Mouse (Mus musculus) intestine, embryonic 15.5 days (tissue): ENCODE measurements around the gene Prss57. TPM values are rescaled to one million over a fixed set of nuclear protein-coding genes. Genes with fewer than 3 reads are reported as not detected.
A peak's percentile ranks its signal among the peaks of the same experiment; 100 is the strongest.

Source experiments
- ATAC-seq: fragments of 200-750 bp; cut with Nextera tagmentation; 2 replicates; pipeline ENCODE4 v1.8.0; 2017; ENCODE audit warnings: moderate TSS enrichment, moderate library complexity
- H3K27ac ChIP-seq: fragments of 300-500 bp; sonication (generic); 2 replicates; pipeline ENCODE4 v1.5.1; 2015; ENCODE audit warnings: mild to moderate bottlenecking, inconsistent platforms
- H3K27me3 ChIP-seq: fragments of 300-500 bp; sonication (generic); replicated peaks from 2 replicates; pipeline ENCODE4 v1.6.1; 2015; ENCODE audit warnings: inconsistent platforms
- H3K36me3 ChIP-seq: fragments of 300-500 bp; sonication (generic); 2 replicates; pipeline ENCODE4 v1.6.1; 2015; ENCODE audit warnings: inconsistent platforms
- H3K4me1 ChIP-seq: fragments of 300-500 bp; sonication (generic); replicated peaks from 2 replicates; pipeline ENCODE4 v1.6.1; 2015; ENCODE audit warnings: inconsistent platforms
- H3K4me2 ChIP-seq: fragments of 300-500 bp; sonication (generic); replicated peaks from 2 replicates; pipeline ENCODE4 v1.6.1; 2015; ENCODE audit warnings: mild to moderate bottlenecking, inconsistent platforms
- H3K4me3 ChIP-seq: fragments of 300-500 bp; sonication (generic); replicated peaks from 2 replicates; pipeline ENCODE4 v1.5.1; 2015; ENCODE audit warnings: inconsistent platforms
- H3K9ac ChIP-seq: fragments of 300-500 bp; sonication (generic); 2 replicates; pipeline ENCODE4 v1.6.1; 2015; ENCODE audit warnings: inconsistent platforms
- H3K9me3 ChIP-seq: fragments of 300-500 bp; sonication (generic); 2 replicates; pipeline ENCODE4 v1.6.1; 2016; ENCODE audit warnings: inconsistent platforms
- WGBS: fragments of 180-500 bp; shearing (Covaris S2); methylation state at CpG from one replicate; pipeline ENCODE4 v1.1.7; 2015; 5-methylcytosine and 5-hydroxymethylcytosine counted together
- polyA plus RNA-seq: library from polyadenylated mRNA; unstranded; fragments of >200 nt; fragmentation: Nextera tagmentation; extraction: Ambion mirVana; gene quantifications from 2 replicates; pipeline ENCODE4 v1.2.1, GENCODE M21; 2015

Prss57 gene
- polyA plus RNA-seq, 1 experiment from 2014 or later: not detected

DNA sequence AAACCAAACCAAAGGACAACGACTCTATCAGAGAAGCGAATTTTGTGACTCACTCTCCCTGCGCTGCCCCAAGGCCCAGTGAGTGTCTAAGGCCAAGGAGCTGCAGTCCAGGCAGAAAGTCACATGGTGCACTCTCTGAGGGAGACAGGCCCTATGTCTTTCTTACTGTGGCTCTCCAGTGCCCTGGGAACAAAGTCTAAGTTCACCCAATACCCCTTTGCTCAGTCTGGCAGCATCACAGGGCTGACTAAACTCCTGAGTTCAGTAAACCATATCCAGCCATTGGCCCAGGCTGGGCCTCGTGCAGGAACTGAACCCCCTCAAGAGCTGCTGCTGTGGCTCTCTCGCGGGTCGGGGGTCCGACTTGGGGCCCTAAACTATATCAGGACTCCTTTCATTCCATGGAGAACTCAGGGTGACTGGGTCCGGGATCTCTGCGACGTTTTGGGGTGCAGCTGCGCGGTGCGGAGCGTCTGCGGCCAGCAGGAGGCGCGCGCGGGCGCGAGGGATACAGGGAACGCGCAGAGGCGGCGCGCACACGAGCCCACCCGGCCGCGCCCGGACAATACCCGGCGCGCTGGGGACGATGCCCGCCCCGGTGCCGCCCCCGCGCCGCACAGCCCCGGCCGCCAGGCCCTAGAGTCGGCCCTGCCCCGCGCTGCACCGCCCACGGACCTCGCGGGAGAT lies 2.4 kb upstream of the Prss57 start, which contains the start of gene Palm:
Palm (plus strand) TSS at position 522 of the 687 bp plus-strand sequence.
- Histone ChIP-seq H3K9ac (peak within 1 kb of the TSS; percentile 68), H3K27ac (peak within 1 kb of the TSS; percentile 63), H3K4me1 (peaks cover 24% of the 10 kb centered on the region), H3K36me3 (no peaks in the 10 kb centered on the region), H3K4me3 (peak within 1 kb of the TSS; percentile 66), H3K27me3 (no peaks in the 10 kb centered on the region), H3K9me3 (no peaks in the 10 kb centered on the region), H3K4me2 (peak within 1 kb of the TSS; percentile 86)
- WGBS: 5% methylated on average over 51 of the region's 51 CpGs
- ATAC-seq: peak; percentile 72

DNA sequence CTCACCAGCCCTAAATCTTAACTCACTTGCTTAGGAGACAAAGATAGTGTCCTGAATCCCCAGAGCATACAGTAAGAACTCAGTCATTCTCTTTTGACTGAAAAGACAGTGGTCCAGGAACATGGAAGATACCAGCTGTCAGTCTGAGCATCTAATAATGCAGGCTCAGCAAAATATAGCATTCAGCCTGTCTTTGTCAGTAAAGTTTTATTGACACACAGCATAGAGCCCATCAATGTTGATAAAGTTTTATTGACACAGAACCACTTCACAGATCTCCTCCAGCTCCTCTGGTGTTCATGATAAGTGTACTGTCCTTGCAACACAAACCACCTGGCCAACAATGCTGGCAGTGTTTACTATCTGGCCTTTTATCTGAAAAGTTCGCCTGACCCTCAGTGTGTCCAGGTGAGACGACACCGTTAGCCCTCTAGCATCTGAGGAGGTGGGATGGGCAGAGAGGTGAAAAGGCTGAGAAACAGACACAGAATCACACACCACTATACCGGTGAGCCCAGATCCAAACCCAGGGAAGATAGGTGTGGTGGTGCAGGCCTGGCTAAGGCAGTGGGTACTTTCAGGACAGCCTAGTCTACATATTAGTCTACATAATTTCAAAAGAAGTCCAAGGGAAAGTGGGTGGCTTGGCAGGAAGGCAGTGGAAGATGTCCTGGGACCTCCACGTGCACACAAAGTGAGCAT lies 1.7 kb upstream of the Prss57 start:
- Histone ChIP-seq H3K36me3 (no peaks in the 10 kb centered on the region), H3K9ac (no peak overlapping the region), H3K27me3 (no peaks in the 10 kb centered on the region), H3K4me2 (no peak overlapping the region), H3K9me3 (no peaks in the 10 kb centered on the region), H3K27ac (no peak overlapping the region), H3K4me1 (peaks cover 22% of the 10 kb centered on the region), H3K4me3 (no peak overlapping the region)
- no peak for ATAC-seq
- 73% methylated on average over 5 of the region's 5 CpGs for WGBS

GRCm38 (mm10) chr10:79789581-79789980 lies 1.2 kb downstream of the Prss57 start:
- no peak for ATAC-seq
- Histone ChIP-seq H3K9me3 (no peaks in the 10 kb centered on the region), H3K36me3 (no peaks in the 10 kb centered on the region), H3K27ac (no peak overlapping the region), H3K9ac (no peak overlapping the region), H3K4me1 (peaks cover 11% of the 10 kb centered on the region), H3K4me2 (no peak overlapping the region), H3K4me3 (no peak overlapping the region), H3K27me3 (no peaks in the 10 kb centered on the region)
- WGBS: 73% methylated on average over 2 of the region's 2 CpGs

GRCm38 (mm10) chr10:79788386-79789158 lies 2.2 kb downstream of the Prss57 start:
- ATAC-seq: no peak
- Histone ChIP-seq H3K9ac (no peak overlapping the region), H3K4me1 (0 out of 2 replicates have a peak, but pooled peaks cover 2% of the 10 kb centered on the region), H3K27ac (no peak overlapping the region), H3K4me2 (no peak overlapping the region), H3K9me3 (no peaks in the 10 kb centered on the region), H3K27me3 (no peaks in the 10 kb centered on the region), H3K36me3 (no peaks in the 10 kb centered on the region), H3K4me3 (no peak overlapping the region)
- WGBS: 35% methylated on average over 7 of the region's 7 CpGs

DNA sequence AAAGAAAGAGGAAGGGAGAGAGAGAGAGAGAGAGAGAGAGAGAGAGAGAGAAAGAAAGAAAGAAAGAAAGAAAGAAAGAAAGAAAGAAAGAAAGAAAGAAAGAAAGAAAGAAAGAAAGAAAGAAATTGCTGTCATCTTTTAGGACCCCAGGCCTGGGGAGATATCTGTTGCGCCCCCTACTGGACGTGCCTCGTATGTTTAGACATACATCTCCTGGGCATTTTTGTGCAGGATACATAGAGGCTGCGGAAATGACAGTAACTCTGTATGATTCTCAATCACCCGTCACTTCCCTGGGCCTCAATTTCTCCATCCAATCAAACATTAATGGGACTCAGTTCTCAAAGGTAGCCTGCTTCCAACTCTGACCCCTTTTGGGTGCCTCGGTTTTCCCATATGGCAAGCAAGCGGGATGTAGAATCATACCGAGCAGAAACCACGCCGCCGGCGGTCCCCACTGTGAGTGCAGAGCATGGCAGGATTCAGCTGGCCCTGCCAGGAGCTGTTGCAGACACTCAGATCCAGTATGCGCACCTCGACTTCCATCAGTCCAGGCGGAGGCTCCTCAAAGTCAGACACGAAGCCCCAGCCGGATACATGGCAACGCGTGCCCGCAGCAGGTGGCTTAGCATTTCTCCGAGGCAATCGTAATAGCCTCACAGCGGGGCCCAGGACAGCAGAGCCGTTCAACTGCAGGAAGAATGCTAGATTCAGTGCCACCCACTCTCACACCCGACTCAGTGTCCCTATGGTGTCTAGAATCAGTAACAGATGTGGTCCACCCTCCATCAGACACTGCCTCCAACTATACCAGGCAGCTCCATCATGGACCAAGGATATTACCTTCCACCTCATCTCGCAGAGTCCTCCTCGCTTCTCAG lies 6.6 kb downstream of the Prss57 start:
- Histone ChIP-seq H3K36me3 (no peaks in the 10 kb centered on the region), H3K4me2 (no peak overlapping the region), H3K9me3 (no peaks in the 10 kb centered on the region), H3K9ac (no peak overlapping the region), H3K27me3 (no peaks in the 10 kb centered on the region), H3K27ac (no peak overlapping the region), H3K4me1 (peaks cover 18% of the 10 kb centered on the region), H3K4me3 (no peak overlapping the region)
- 43% methylated on average over 27 of the region's 27 CpGs for WGBS
- ATAC-seq: no peak

DNA sequence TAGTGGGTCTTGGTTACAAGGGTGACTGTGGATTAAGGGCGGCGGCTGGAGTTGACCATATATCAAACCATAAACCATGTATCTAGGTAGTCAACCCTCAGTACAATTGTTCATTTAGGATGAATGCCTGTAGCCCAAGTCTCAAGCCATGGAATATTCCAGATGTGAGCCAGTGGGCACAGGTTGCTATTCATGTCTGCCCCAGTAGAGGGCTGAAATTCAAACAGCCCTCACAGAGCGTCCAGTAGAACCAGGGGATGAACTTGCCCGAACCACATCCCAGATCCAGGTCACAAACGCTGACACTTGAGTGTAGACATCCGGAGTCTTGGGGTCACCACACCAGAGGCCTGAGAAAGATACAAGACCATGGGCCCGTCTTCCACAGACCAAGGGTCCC lies 7.7 kb downstream of the Prss57 start:
- Histone ChIP-seq H3K9ac (no peak overlapping the region), H3K36me3 (no peaks in the 10 kb centered on the region), H3K9me3 (no peaks in the 10 kb centered on the region), H3K27ac (no peak overlapping the region), H3K27me3 (no peaks in the 10 kb centered on the region), H3K4me2 (no peak overlapping the region), H3K4me1 (peaks cover 29% of the 10 kb centered on the region), H3K4me3 (no peak overlapping the region)
- ATAC-seq: no peak
- WGBS: 56% methylated on average over 7 of the region's 7 CpGs

GRCm38 (mm10) chr10:79781956-79782355 lies 8.8 kb downstream of the Prss57 start:
- WGBS: 60% methylated on average over 5 of the region's 5 CpGs
- no peak overlapping the region for H3K4me2 ChIP-seq
- H3K36me3 ChIP-seq: no peaks in the 10 kb centered on the region
- peaks cover 39% of the 10 kb centered on the region for H3K4me1 ChIP-seq
- no peaks in the 10 kb centered on the region for H3K9me3 ChIP-seq
- H3K27me3 ChIP-seq: no peaks in the 10 kb centered on the region
- H3K9ac ChIP-seq: no peak overlapping the region
- no peak for ATAC-seq
- H3K4me3 ChIP-seq: no peak overlapping the region
- H3K27ac ChIP-seq: no peak overlapping the region

- peak overlapping the region; percentile 46 for H3K4me3 ChIP-seq
- no peak overlapping the region for H3K9ac ChIP-seq
- H3K4me1 ChIP-seq: peaks cover 42% of the 10 kb centered on the region
- 29% methylated on average over 21 of the region's 21 CpGs for WGBS
- no peak for ATAC-seq
- no peaks in the 10 kb centered on the region for H3K27me3 ChIP-seq
- no peak overlapping the region for H3K27ac ChIP-seq
- no peaks in the 10 kb centered on the region for H3K9me3 ChIP-seq
- H3K36me3 ChIP-seq: no peaks in the 10 kb centered on the region
- H3K4me2 ChIP-seq: peak overlapping the region; percentile 82
Observed at GRCm38 (mm10) chr10:79781139-79781538, 9.6 kb downstream of the Prss57 start.

- no peak overlapping the region for H3K9ac ChIP-seq
- H3K27me3 ChIP-seq: no peaks in the 10 kb centered on the region
- H3K9me3 ChIP-seq: no peaks in the 10 kb centered on the region
- ATAC-seq: no peak
- peaks cover 42% of the 10 kb centered on the region for H3K4me1 ChIP-seq
- H3K4me3 ChIP-seq: peak overlapping the region; percentile 46
- peak overlapping the region; percentile 82 for H3K4me2 ChIP-seq
- no peaks in the 10 kb centered on the region for H3K36me3 ChIP-seq
- peak overlapping the region; percentile 63; the same call in 1 of the 2 replicates for H3K27ac ChIP-seq
- WGBS: under 1% methylated on average over 13 of the region's 13 CpGs
Observed at GRCm38 (mm10) chr10:79780664-79781015, 10.1 kb downstream of the Prss57 start.

DNA sequence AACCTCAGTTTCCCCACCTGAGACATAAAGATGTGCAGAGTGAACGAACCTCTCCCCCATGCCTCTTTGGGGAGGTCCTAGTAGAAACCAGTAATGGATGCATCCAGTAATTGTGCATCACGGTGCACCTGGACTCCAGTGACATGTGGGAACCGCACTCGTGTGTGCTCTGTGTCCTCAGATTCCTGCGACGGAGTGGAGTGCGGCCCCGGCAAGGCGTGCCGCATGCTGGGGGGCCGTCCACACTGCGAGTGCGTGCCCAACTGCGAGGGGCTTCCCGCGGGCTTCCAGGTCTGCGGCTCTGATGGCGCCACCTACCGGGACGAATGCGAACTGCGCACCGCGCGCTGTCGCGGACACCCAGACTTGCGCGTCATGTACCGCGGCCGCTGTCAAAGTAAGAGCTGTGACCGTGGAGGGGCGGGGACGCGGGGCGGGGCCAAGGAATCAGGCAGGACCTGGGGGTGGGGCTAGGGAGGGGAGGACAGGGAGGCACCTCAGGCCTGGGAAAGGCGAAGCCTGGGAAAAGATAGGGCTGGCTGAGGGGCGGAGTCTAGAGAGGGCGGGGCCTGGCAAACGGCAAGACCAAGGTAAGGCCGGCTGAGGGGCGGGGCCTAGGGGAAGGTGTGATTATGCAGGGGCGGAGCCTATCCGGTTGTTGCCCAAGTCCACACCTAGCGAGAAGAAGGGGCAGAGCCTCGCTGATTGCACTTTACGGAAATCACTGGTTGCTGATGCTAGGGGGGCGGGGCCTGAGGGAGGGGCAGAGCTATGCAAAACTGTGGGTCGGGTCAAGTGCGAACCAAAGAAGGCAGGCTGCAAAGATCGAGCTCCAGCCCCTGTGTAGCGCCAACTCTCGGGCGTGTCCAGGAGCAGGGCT lies 10.7 kb downstream of the Prss57 start:
- WGBS: 2% methylated on average over 54 of the region's 55 CpGs

GRCm38 (mm10) chr10:79779193-79779592 lies 11.6 kb downstream of the Prss57 start:
- 21% methylated on average over 2 of the region's 2 CpGs for WGBS
- Histone ChIP-seq H3K27me3 (no peaks in the 10 kb centered on the region), H3K4me2 (no peak overlapping the region), H3K4me1 (peaks cover 42% of the 10 kb centered on the region), H3K4me3 (no peak overlapping the region), H3K36me3 (no peaks in the 10 kb centered on the region), H3K9ac (no peak overlapping the region), H3K9me3 (no peaks in the 10 kb centered on the region), H3K27ac (0 out of 2 replicates have a peak overlapping the region, but pooled peaks have one; percentile 7)
- no peak for ATAC-seq

More for the DNA sequence above, 10.7 kb downstream of the Prss57 start:
- Histone ChIP-seq H3K36me3 (no peaks in the 10 kb centered on the region), H3K9ac (0 out of 2 replicates have a peak overlapping the region, but pooled peaks have one; percentile 36), H3K4me2 (peak overlapping the region; percentile 82), H3K27me3 (no peaks in the 10 kb centered on the region), H3K4me1 (peaks cover 42% of the 10 kb centered on the region), H3K4me3 (peak overlapping the region; percentile 46), H3K9me3 (no peaks in the 10 kb centered on the region), H3K27ac (peak overlapping the region; percentile 63; the same call in 1 of the 2 replicates)
- ATAC-seq: peak; percentile 92
